Mouse (Mus musculus) forebrain, embryonic 13.5 days (tissue): Measurements from ENCODE around the gene Gng2. TPM values are rescaled to one million over a fixed set of nuclear protein-coding genes. Genes with fewer than 3 reads are reported as not detected.
A peak's percentile ranks its signal among the peaks of the same experiment; 100 is the strongest.

ENCODE experiments used
- ATAC-seq: fragments of 200-750 bp; cut with Nextera tagmentation; 2 replicates; pipeline ENCODE4 v1.8.0; 2017
- H3K27ac ChIP-seq: fragments of 300-500 bp; sonication (generic); 2 replicates; pipeline ENCODE4 v1.5.1; 2015; ENCODE audit warnings: inconsistent platforms, mild to moderate bottlenecking, moderate library complexity
- H3K27me3 ChIP-seq: fragments of 300-500 bp; sonication (generic); 2 replicates; pipeline ENCODE4 v1.6.1; 2015; ENCODE audit warnings: mild to moderate bottlenecking, inconsistent platforms
- H3K36me3 ChIP-seq: fragments of 300-500 bp; sonication (generic); 2 replicates; pipeline ENCODE4 v1.6.1; 2015; ENCODE audit warnings: mild to moderate bottlenecking, inconsistent platforms; ENCODE audit not compliant: poor library complexity, severe bottlenecking
- H3K4me1 ChIP-seq: fragments of 300-500 bp; sonication (generic); 2 replicates; pipeline ENCODE4 v1.6.1; 2015; ENCODE audit warnings: inconsistent platforms
- H3K4me2 ChIP-seq: fragments of 300-500 bp; sonication (generic); 2 replicates; pipeline ENCODE4 v1.6.1; 2015; ENCODE audit warnings: inconsistent platforms, mild to moderate bottlenecking, moderate library complexity
- H3K4me3 ChIP-seq: fragments of 300-500 bp; sonication (generic); 2 replicates; pipeline ENCODE4 v1.5.1; 2015; ENCODE audit warnings: mild to moderate bottlenecking, inconsistent platforms
- H3K9ac ChIP-seq: fragments of 300-500 bp; sonication (generic); 2 replicates; pipeline ENCODE4 v1.6.1; 2015; ENCODE audit warnings: mild to moderate bottlenecking, inconsistent platforms
- H3K9me3 ChIP-seq: fragments of 300-500 bp; sonication (generic); replicated peaks from 2 replicates; pipeline ENCODE4 v1.6.1; 2016; ENCODE audit warnings: inconsistent platforms
- WGBS: fragments of 180-500 bp; shearing (Covaris S2); methylation state at CpG from one replicate; pipeline ENCODE4 v1.1.7; 2015; 5-methylcytosine and 5-hydroxymethylcytosine counted together
- polyA plus RNA-seq: library from polyadenylated mRNA; unstranded; fragments of >200 nt; fragmentation: Nextera tagmentation; extraction: Ambion mirVana; gene quantifications from 2 replicates; pipeline ENCODE4 v1.2.1, GENCODE M21; 2015

The Gng2 gene
- polyA plus RNA-seq, 1 experiment from 2014 or later, result 304 TPM

DNA sequence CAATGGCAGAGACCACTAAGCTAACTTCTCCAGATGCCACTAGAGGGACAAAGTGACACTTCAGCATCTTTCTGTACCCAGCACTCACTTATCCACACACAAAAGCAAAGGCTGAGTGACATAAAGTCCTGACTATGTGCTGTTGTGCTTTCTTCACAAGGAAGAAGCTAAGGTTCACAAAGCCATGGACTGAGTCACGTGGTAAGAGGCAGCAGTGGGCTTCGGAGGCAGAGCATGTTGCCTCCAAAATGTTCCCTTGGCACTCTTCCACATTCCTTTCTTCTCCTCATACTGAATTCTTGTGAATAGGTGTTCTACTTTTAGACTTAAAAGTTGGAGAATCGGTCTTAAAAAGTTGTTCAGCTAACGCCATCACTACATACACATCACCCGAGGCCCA, 3.0 kb downstream of the Gng2 start:
- Histone ChIP-seq H3K9ac (peak overlapping the region; percentile 83), H3K4me3 (peak overlapping the region; percentile 55), H3K4me2 (peak overlapping the region; percentile 73), H3K27ac (peak overlapping the region; percentile 95), H3K27me3 (no peaks in the 10 kb centered on the region), H3K36me3 (no peaks in the 10 kb centered on the region), H3K9me3 (no peaks in the 10 kb centered on the region), H3K4me1 (peaks cover 62% of the 10 kb centered on the region)
- WGBS, result 56% methylated on average over 5 of the region's 5 CpGs
- no peak for ATAC-seq

DNA sequence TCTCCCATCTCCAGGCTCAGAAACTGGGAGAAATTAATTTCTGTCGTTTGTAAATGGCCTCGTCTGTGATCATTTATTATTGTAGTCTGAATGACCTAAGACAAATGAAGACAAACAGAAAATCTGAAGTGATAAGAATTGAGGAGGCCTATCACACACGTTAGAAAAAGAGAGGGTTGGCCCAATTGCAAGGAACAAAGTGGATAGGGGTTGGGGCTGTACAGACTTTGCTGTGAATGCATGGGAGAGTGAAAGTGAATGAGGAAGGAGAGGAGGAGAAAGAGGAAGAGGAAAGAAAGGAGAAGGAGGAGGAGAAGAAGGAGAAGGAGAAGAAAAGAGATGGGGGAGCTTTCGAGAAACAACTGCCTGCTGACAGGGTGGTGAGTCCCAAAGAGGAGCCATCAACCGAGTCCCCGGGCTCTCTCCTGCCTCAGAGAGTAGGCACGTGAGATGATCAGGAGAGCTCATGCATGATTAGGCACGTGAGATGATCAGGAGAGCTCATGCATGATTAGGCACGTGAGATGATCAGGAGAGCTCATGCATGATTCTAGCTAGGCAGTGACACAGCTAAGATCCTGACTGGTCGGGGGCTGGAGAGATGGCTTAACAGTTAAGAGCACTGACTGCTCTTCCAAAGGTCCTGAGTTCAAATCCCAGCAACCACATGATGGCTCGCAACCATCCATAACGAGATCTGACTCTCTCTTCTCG, 5.0 kb downstream of the Gng2 start:
- no peaks in the 10 kb centered on the region for H3K27me3 ChIP-seq
- H3K4me3 ChIP-seq, result no peak overlapping the region
- WGBS, result 77% methylated on average over 13 of the region's 13 CpGs
- no peak overlapping the region for H3K9ac ChIP-seq
- H3K27ac ChIP-seq, result no peak overlapping the region
- ATAC-seq, result no peak
- no peaks in the 10 kb centered on the region for H3K9me3 ChIP-seq
- no peak overlapping the region; the same call in 1 of the 2 replicates for H3K4me2 ChIP-seq
- peaks cover 72% of the 10 kb centered on the region for H3K4me1 ChIP-seq
- H3K36me3 ChIP-seq, result peaks cover 6% of the 10 kb centered on the region; the same call in 1 of the 2 replicates

DNA sequence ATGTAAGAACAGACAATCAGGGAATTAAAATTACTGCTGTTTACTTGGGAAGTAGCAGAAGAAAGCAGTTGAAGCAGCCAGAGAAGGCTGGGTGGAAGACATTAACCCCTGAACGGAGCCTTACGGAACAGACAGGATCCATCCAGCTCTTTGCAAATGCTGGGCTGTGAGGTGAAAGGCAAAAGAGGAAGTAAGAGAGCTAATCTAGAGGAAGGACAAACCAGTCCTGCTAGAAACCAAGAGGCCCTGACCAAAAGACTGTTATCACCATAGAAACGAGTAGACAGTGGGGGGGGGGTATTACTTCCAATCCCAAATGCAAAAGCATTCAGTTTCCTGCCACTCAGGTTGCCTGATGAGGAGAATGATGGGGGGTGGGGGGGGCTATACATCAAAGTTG, 6.6 kb downstream of the Gng2 start:
- no peaks in the 10 kb centered on the region for H3K27me3 ChIP-seq
- ATAC-seq, result no peak
- peaks cover 6% of the 10 kb centered on the region; the same call in 1 of the 2 replicates for H3K36me3 ChIP-seq
- H3K4me3 ChIP-seq, result no peak overlapping the region
- H3K4me1 ChIP-seq, result peaks cover 77% of the 10 kb centered on the region
- H3K4me2 ChIP-seq, result peak overlapping the region; percentile 29
- peak overlapping the region; percentile 51; the same call in 1 of the 2 replicates for H3K27ac ChIP-seq
- H3K9me3 ChIP-seq, result no peaks in the 10 kb centered on the region
- 35% methylated on average over 3 of the region's 3 CpGs for WGBS
- no peak overlapping the region; the same call in 1 of the 2 replicates for H3K9ac ChIP-seq

DNA sequence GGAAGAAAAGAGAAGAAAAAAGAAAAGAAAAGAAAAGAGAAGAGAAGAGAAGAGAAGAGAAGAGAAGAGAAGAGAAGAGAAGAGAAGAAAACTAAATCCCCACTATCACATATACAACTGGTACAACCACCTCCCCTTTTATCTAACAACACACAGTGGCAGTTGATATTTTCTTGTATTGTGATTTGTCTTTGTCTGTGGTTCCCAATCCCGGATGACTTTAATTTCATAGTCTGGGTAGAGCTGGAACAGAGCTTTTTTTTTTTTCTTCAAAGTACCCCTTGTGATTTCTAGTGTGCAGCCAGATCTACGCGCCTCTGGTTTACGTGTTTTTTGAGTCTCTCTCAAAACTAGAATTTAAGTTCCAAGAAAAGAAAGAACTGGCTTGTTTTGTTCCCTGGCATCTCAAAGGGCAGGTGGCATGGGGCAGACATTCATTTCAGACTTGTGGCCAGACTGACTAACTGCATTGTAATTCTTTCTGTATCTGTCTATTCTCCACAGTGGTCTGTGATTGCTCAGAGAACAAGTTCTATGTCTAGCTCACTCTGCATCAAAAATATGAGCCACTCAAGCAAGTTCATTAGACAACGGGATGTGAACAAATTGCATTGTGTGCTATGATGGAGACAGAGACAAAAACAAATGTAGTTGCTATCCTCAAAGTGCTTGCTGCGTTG, 7.2 kb downstream of the Gng2 start:
- H3K4me1 ChIP-seq, result peaks cover 75% of the 10 kb centered on the region
- no peak overlapping the region for H3K9ac ChIP-seq
- WGBS, result 60% methylated on average over 6 of the region's 6 CpGs
- no peaks in the 10 kb centered on the region for H3K9me3 ChIP-seq
- no peak for ATAC-seq
- H3K4me3 ChIP-seq, result no peak overlapping the region
- 0 out of 2 replicates have a peak overlapping the region, but pooled peaks have one; percentile 51 for H3K27ac ChIP-seq
- peak overlapping the region; percentile 29; the same call in 1 of the 2 replicates for H3K4me2 ChIP-seq
- peaks cover 11% of the 10 kb centered on the region; the same call in 1 of the 2 replicates for H3K36me3 ChIP-seq
- H3K27me3 ChIP-seq, result no peaks in the 10 kb centered on the region

DNA sequence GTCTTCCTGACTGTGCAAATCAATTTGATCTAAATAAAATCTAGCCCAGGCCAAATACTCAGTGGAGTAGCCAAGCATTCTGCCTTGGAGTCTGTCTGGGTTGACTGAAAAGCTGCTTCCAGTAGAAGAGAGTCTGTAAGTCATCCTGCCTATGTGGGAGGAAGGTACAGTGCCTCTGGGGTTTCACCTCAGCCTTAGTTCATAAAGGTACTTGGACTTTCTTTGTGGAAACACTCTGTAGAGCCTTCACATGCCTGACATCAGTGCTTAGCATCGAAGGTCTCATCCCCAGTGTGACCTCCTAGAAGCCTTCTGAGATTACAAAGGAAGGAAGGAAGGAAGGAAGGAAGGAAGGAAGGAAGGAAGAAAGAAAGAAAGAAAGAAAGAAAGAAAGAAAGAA, 7.9 kb downstream of the Gng2 start:
- peaks cover 72% of the 10 kb centered on the region for H3K4me1 ChIP-seq
- no peak overlapping the region for H3K4me3 ChIP-seq
- no peak overlapping the region; the same call in 1 of the 2 replicates for H3K4me2 ChIP-seq
- H3K27ac ChIP-seq, result no peak overlapping the region
- peaks cover 12% of the 10 kb centered on the region; the same call in 1 of the 2 replicates for H3K36me3 ChIP-seq
- H3K9me3 ChIP-seq, result no peaks in the 10 kb centered on the region
- no peak overlapping the region for H3K9ac ChIP-seq
- no peaks in the 10 kb centered on the region for H3K27me3 ChIP-seq
- no peak for ATAC-seq
- WGBS, result 87% methylated on average over 1 of the region's 1 CpGs

DNA sequence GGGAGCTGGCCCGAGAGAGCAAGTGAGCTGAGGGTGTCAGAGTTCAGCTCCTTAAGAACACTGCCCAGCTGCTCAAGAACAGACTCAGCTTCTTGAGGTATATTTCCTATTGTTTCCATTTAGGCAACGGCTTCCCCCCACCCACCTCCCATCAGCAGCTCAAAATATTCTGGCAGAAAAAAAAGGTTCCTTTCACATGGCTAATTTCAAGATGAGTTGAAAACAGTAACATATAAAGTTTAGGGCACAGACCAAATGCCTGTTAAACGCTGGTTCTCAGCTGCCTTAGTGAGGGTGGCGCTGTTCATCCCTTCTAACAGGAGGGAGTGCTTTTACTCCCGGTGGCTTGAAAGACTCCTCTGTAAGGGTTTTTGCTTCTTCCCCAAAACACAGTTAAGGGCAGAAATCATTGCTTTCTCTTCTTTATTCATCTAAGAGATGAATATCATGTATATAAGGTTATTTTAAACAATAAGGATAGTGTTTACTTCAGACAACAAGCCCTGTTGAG, 8.4 kb downstream of the Gng2 start:
- 46% methylated on average over 5 of the region's 5 CpGs for WGBS
- Histone ChIP-seq H3K4me2 (no peak overlapping the region), H3K36me3 (peaks cover 12% of the 10 kb centered on the region; the same call in 1 of the 2 replicates), H3K27me3 (no peaks in the 10 kb centered on the region), H3K9me3 (no peaks in the 10 kb centered on the region), H3K4me1 (peaks cover 72% of the 10 kb centered on the region), H3K9ac (no peak overlapping the region; the same call in 1 of the 2 replicates), H3K27ac (no peak overlapping the region), H3K4me3 (no peak overlapping the region)
- no peak for ATAC-seq

DNA sequence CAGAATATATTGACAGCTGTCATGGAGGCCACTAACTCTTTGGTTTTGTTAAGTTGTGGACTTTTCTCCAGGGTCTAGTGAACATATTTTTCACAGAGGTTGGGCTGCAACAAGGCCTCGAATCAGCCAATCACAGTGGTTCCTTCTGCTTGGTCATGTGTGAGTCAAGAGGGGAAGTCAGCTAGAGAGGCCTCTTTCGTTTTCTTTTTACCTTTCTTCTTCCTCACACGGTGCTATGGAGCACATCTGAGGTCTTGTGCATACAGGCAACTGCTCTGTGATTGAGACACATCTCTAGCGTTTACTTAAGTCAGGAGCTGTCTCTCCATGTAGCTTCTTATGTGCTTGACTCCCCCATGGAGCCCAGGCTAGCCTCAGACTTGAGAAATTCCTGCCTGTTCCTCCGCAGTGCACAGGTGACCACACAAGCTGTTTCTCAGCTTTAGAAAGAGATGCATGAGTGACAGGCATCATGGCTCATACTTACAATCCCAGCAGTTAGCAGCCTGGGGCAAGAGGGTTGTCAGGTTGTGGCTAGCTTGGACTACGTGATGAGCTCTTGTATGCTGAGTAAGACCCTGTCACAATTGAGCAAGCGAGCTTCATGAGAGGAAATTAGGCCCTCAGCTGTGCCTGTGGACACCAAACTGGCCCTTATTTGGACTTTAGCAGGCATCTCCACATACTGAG, 9.0 kb downstream of the Gng2 start:
- Histone ChIP-seq H3K36me3 (peaks cover 12% of the 10 kb centered on the region; the same call in 1 of the 2 replicates), H3K9ac (no peak overlapping the region; the same call in 1 of the 2 replicates), H3K4me1 (peaks cover 72% of the 10 kb centered on the region), H3K4me3 (no peak overlapping the region), H3K27me3 (no peaks in the 10 kb centered on the region), H3K27ac (no peak overlapping the region), H3K4me2 (no peak overlapping the region), H3K9me3 (no peaks in the 10 kb centered on the region)
- 81% methylated on average over 7 of the region's 7 CpGs for WGBS
- no peak for ATAC-seq

DNA sequence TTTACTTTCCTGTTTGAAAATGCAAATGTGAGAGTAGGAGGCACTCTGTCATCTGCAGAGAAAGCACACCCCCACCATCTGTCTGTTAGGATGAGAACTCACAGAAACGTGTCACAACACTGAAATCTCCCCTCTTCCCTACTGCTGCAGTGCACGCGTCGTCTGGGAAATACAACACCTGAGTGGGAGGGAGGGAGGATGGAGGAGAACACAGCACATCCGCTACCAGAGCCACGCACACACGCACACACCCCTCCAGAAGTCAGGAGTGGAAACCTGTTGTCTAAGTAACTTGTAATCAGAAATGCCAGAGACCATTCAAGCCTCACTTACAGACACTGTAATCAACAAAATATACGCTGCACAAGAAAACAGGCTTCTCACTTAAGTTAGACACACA, 9.9 kb downstream of the Gng2 start:
- H3K36me3 ChIP-seq, result peaks cover 12% of the 10 kb centered on the region; the same call in 1 of the 2 replicates
- H3K4me3 ChIP-seq, result no peak overlapping the region
- no peak overlapping the region for H3K9ac ChIP-seq
- no peak overlapping the region for H3K27ac ChIP-seq
- peak; percentile 52; the same call in 1 of the 2 replicates for ATAC-seq
- no peaks in the 10 kb centered on the region for H3K27me3 ChIP-seq
- peaks cover 78% of the 10 kb centered on the region for H3K4me1 ChIP-seq
- no peaks in the 10 kb centered on the region for H3K9me3 ChIP-seq
- 69% methylated on average over 8 of the region's 8 CpGs for WGBS
- no peak overlapping the region for H3K4me2 ChIP-seq

DNA sequence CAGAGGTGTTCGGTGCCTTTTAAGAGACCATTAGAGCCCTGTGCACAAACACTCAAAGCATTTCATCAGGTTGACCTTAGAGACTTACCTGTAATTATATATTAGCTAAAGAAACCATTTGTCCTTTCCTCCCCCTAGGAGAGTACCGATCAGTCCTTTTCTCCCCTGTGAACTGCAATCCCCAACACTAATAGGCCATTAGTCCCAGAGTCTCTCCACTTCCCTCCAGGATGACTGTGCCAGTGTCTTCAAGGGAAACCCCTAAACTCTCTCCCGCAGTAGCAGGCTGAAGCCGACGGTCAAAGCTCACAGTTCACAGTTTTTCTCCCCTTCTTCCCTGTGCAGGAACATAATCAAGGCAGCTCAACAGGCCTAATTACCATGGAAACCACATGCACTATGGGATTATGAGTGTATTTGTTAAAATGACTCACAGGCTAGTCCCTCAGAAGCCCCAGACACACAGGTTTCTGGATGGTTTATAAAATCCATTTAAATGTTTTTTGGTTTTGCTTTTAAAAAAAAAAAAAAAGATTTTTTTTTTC, 13.4 kb downstream of the Gng2 start:
- peak; percentile 61; the same call in 1 of the 2 replicates for ATAC-seq
- H3K9ac ChIP-seq, result 0 out of 2 replicates have a peak overlapping the region, but pooled peaks have one; percentile 9
- H3K4me2 ChIP-seq, result no peak overlapping the region
- H3K9me3 ChIP-seq, result no peaks in the 10 kb centered on the region
- no peak overlapping the region for H3K4me3 ChIP-seq
- no peaks in the 10 kb centered on the region for H3K27me3 ChIP-seq
- WGBS, result 23% methylated on average over 5 of the region's 5 CpGs
- 0 out of 2 replicates have a peak overlapping the region, but pooled peaks have one; percentile 14 for H3K27ac ChIP-seq
- peaks cover 22% of the 10 kb centered on the region for H3K36me3 ChIP-seq
- peaks cover 74% of the 10 kb centered on the region for H3K4me1 ChIP-seq

DNA sequence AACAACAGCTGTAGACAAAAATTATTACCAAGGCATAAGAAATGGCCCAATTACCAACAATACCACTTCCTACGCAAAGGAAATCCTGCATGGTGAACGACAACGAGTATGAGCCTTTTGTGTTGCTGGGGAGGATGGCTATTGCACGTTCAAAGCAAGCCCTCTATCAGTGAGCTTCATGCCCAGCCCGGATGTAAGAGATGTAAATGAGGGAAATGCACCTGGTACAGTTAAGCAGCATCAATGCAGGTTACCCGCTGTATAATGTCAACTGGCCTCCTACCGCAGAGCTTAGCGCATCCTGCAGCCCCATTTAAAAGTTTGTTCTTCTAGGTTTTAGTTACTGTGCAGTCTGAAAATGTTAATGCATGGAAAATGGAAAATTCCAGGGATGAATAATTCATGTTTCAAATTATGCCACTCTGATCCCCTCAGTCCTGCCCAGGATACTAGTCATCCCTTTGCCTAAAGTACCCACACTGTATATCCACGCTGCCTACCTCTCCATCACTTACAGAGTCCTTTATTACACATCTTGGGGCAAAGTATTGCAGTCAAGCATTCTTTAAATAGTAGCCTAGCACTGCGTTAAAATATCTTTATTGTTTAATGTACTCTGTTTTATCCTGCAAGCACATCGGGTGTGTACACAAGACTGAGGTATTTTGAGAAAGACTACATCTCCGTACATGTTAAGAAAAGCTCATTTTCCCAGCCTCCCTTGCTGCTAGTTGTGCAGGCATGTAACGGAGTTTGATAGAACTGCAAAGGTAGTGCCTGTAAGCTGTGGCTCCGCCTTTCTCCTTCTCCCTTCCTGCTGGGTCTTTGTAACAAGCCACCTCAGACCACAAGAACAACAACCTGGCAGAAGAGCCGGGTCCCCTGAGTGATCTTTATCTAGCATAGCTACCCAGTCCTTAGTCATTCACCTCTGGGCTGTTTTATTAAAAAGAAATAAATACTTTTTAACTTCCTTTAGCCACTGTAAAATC, 15.2 kb downstream of the Gng2 start:
- peaks cover 58% of the 10 kb centered on the region for H3K4me1 ChIP-seq
- H3K9me3 ChIP-seq, result no peaks in the 10 kb centered on the region
- H3K4me2 ChIP-seq, result no peak overlapping the region
- peak overlapping the region; percentile 52 for H3K27ac ChIP-seq
- 0 out of 2 replicates have a peak, but pooled peaks have one; percentile 44 for ATAC-seq
- H3K9ac ChIP-seq, result no peak overlapping the region
- 47% methylated on average over 15 of the region's 15 CpGs for WGBS
- H3K36me3 ChIP-seq, result peaks cover 31% of the 10 kb centered on the region
- no peak overlapping the region for H3K4me3 ChIP-seq
- no peaks in the 10 kb centered on the region for H3K27me3 ChIP-seq
